Mouse (Mus musculus): ENCODE results near the gene Sh2d3c.

Sh2d3c gene

DNA sequence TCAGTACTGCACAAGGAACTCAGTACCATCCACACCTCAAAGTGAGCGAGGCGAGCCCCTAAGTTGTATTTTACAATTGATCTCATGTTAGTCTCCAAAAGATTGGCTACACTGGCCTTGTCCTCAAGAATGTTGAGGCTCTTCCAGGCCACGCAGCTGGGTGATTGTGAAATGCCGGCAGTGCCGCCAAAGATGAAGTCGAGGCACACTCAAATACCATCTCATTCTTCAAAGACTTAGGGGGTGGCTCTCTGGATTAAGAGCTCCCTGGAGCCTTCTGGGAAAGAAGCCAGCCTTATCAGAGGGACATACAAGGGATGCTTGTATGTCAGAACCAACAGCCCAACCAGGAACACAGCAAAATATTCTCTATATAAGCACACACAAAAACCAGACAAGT, 70.4 kb downstream of the Sh2d3c start:
- no peak for DNase-seq (ENCODE audit: low spot score)

DNA sequence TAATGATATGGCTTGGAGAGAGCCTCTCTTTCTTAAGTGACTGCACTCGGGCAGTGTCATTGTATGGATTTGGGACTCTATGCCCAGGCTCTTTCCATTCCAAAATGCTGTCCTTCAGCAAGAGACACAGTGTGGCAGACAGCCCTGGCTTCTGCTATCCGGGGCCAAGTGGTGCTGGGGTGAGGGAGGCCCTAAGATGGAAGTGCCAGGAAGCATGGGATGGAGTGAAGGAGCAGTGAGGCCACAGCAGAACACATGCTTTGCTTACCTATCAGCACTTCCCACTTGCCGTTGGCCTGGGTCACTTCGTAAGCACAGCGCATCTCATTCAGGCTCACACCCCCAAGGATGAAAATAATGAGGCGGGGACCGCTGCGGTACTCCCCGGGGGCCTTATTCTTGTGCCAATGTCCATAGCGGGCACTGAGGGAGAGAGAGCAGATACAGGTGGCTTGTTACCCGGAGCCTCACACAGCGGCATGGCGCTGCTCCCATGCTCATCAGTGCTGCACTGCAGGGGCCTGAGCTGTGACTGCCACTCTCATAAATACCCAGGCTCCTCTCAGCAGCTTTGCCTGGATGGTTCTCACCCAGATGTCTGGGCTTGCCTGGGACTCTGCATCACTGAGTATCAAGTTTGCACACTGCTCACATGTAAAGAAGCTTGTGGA, 75.0 kb downstream of the Sh2d3c start:
- no peak for DNase-seq (ENCODE audit: low spot score)

DNA sequence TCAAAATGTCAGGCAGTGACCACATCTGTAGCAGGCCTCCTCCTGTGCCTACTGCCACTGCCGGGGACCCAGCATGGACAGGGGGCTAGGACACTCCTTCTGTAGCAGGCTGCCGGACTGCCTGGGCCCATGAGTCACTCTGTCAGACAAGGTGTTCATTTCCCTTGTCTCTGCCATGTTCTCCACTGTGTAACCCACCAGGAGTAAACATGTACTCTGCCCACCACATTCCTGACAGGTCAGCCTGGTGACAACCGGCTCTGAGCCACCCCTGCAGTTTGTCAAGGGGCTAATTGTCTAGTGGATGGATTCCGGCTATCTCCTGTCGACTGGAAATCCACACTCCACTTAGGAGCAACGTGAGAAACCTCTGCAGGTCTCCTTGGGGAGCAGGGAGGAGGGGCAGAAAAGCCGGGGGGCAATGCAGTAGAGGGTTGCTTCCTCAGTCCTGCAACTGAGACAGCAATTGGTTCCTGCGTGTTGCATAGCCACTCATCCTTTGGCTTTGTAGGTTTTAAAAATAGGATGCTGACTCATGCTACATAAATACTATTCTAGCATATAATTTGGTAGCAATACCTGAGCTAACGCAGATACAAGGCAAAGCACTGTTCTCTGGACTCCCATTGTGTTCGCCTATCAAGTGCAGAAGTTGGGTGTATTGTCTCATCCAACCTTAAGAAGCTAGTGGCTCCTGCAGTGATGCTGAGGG, 77.6 kb downstream of the Sh2d3c start:
- no peak for DNase-seq (ENCODE audit: low spot score)

Data from c-Kit-positive CD71-positive TER-119-positive erythroid progenitor cells, embryonic 14.5 days (primary cell).